Mouse (Mus musculus): ENCODE data around the gene Adap2. TPM values are rescaled to one million over a fixed set of nuclear protein-coding genes. Genes with fewer than 3 reads are reported as not detected.

Gene Adap2
- polyA plus RNA-seq (2014; fragmentation: Nextera tagmentation; extraction: Ambion mirVana) = 2.2 and 3.2 TPM in 2 replicates

DNA sequence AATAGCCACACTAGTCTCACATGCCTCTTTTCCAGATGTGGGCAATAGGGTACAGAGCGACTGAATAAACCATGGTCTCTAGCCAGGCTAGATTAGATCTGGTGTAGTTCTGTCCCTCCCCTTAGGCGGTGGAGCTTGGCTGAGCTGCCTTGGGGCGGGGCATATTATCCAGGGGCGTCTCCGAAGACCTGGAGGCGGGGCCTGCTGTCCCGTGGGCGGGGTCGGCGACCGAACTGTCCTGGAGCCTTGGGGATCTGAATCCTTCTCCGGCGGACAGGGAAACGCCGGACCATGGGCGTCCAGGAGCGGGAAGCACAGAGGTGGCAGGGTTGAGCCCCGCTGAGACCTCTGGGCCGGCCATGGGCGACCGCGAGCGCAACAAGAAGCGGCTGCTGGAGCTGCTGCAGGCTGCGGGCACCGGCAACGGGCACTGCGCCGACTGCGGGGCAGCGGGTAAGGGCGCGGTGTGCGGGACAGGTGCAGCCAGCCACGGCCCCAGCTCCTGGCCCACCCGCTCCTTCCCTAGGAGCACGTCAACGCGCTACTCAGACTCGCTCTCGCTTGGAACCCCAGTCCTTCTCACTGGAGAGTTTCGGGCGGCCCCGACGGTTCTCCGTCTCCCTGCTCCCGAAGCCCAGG, at the start of gene Adap2:
Gene Adap2, plus strand, starts transcription at position 249 of the 639 bp plus-strand sequence.
- no peak within 1 kb of the TSS for H3K27ac ChIP-seq (replicated peaks; ENCODE audit: low read depth, low read length)
- peak; percentile 68 for DNase-seq
- H3K36me3 ChIP-seq (ENCODE audit: control insufficient read depth, insufficient read depth, low read length) = no peaks in the 10 kb centered on the region
- peak within 1 kb of the TSS; percentile 67 for H3K4me2 ChIP-seq (ENCODE audit: low read length)
- ATAC-seq (ENCODE audit: low FRiP score, low TSS enrichment) = no peak
- H3K9ac ChIP-seq (replicated peaks; ENCODE audit: low read length) = peak within 1 kb of the TSS; percentile 34; the same call in 1 of the 2 replicates
- H3K27me3 ChIP-seq (ENCODE audit: control insufficient read depth, insufficient read depth, low read length) = peaks cover 31% of the 10 kb centered on the region
- WGBS = under 1% methylated on average over 45 of the region's 47 CpGs
- no peaks in the 10 kb centered on the region for H3K9me3 ChIP-seq (ENCODE audit: control insufficient read depth, low read length)
- 0 out of 2 replicates have a peak, but pooled peaks cover 4% of the 10 kb centered on the region for H3K4me1 ChIP-seq (ENCODE audit: control insufficient read depth, insufficient read depth, low read length)
- H3K4me3 ChIP-seq (replicated peaks; ENCODE audit: low read depth, low read length) = peak within 1 kb of the TSS; percentile 41

DNA sequence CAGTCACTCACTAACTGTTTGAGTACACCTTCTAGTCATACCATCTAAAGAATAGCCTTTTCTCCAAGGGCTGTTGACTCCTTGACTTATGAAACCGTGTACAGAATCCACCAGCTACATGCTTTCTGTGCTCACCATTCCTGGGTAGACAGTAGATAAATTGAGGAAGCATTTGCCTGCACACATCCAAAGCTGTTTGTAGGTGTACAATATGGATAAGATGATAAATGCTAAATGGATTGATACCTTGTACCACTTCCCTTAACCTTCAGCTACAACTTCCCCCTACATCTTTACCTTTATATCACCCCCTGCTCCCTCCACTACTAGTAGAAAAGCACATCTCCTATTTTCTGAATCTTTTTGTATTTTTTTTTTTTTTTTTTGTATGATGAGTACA, 49.5 kb upstream of the Adap2 start:
- Histone ChIP-seq H3K4me2 (ENCODE audit: low read length) (no peak overlapping the region), H3K9ac (replicated peaks; ENCODE audit: low read length) (no peak overlapping the region), H3K4me1 (ENCODE audit: control insufficient read depth, insufficient read depth, low read length) (no peaks in the 10 kb centered on the region), H3K27me3 (ENCODE audit: control insufficient read depth, insufficient read depth, low read length) (no peaks in the 10 kb centered on the region), H3K36me3 (ENCODE audit: control insufficient read depth, insufficient read depth, low read length) (peaks cover 48% of the 10 kb centered on the region), H3K27ac (replicated peaks; ENCODE audit: low read depth, low read length) (no peak overlapping the region), H3K4me3 (replicated peaks; ENCODE audit: low read depth, low read length) (no peak overlapping the region), H3K9me3 (ENCODE audit: control insufficient read depth, low read length) (no peaks in the 10 kb centered on the region)
- ATAC-seq (ENCODE audit: low FRiP score, low TSS enrichment) (no peak), DNase-seq (no peak)
- 87% methylated on average over 1 of the region's 1 CpGs for WGBS

DNA sequence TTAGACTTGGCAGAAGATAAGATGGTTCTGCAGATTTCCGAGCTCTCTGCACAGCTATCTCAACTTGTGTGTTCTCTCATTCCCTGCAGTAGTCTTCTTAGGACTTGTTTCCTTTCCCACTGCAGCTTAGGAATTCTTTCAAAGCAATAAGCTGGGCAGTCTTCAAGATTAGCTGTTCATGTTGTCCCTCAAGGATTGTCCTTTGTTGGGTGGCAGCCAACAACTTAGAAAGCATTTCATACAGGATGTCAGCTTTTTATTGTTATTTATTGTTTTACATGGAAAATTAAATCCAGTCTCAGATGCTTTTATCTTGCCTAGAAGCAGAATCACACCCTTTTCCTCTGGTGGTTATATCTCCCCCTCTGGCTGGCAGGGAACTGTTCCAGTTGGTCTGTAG, 37.5 kb upstream of the Adap2 start:
- Histone ChIP-seq H3K27me3 (ENCODE audit: control insufficient read depth, insufficient read depth, low read length) (no peaks in the 10 kb centered on the region), H3K4me1 (ENCODE audit: control insufficient read depth, insufficient read depth, low read length) (no peaks in the 10 kb centered on the region), H3K9ac (replicated peaks; ENCODE audit: low read length) (no peak overlapping the region), H3K4me2 (ENCODE audit: low read length) (no peak overlapping the region), H3K9me3 (ENCODE audit: control insufficient read depth, low read length) (no peaks in the 10 kb centered on the region), H3K27ac (replicated peaks; ENCODE audit: low read depth, low read length) (no peak overlapping the region), H3K4me3 (replicated peaks; ENCODE audit: low read depth, low read length) (no peak overlapping the region), H3K36me3 (ENCODE audit: control insufficient read depth, insufficient read depth, low read length) (peaks cover 55% of the 10 kb centered on the region)
- 82% methylated on average over 1 of the region's 1 CpGs for WGBS
- ATAC-seq (ENCODE audit: low FRiP score, low TSS enrichment) = no peak
- DNase-seq = no peak

DNA sequence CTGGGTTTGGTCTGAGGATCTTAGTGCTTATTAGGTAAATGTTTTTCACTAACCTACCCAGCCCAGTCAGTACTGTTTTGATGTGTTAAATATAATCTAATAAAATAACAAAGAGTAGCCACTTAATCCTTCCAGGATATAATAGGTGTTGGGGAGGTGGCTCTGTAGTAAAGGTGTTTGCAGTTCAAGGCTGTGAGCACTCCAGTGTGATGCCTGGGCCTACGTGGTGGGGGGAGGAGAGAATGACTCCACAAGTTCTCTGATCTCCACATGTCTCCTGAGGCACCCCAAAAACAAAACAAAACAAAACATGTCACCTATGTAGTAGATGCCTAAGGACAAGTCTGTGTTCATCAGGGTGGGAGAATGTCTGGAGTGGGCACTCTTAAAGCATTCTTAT, 21.9 kb upstream of the Adap2 start:
- no peak for ATAC-seq (ENCODE audit: low FRiP score, low TSS enrichment)
- Histone ChIP-seq H3K27me3 (ENCODE audit: control insufficient read depth, insufficient read depth, low read length) (no peaks in the 10 kb centered on the region), H3K9ac (replicated peaks; ENCODE audit: low read length) (no peak overlapping the region), H3K27ac (replicated peaks; ENCODE audit: low read depth, low read length) (no peak overlapping the region), H3K9me3 (ENCODE audit: control insufficient read depth, low read length) (no peaks in the 10 kb centered on the region), H3K4me3 (replicated peaks; ENCODE audit: low read depth, low read length) (no peak overlapping the region), H3K36me3 (ENCODE audit: control insufficient read depth, insufficient read depth, low read length) (peaks cover 40% of the 10 kb centered on the region), H3K4me1 (ENCODE audit: control insufficient read depth, insufficient read depth, low read length) (no peaks in the 10 kb centered on the region), H3K4me2 (ENCODE audit: low read length) (no peak overlapping the region)
- DNase-seq = no peak
- 74% methylated on average over 1 of the region's 1 CpGs for WGBS

DNA sequence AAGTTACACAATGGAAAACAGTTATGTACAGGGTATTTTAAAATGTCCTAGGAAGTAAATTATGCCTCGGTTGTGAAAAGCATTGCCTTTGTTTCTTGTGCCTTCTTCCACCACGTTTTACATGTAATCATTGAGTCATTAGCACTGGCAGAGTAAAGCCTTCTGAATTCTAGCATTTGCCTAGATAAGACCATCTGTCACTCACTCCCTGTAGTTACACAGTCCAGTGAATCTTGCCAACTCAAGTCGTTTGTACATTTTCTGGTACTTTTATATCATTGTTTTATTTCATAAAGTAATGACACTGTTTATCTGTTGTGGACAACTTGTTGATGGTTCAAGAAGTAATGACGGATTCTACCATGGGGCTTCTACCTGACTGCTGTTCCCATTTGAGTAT, 19.2 kb upstream of the Adap2 start:
- no peaks in the 10 kb centered on the region for H3K9me3 ChIP-seq (ENCODE audit: control insufficient read depth, low read length)
- no peak overlapping the region for H3K9ac ChIP-seq (replicated peaks; ENCODE audit: low read length)
- H3K36me3 ChIP-seq (ENCODE audit: control insufficient read depth, insufficient read depth, low read length) = peaks cover 43% of the 10 kb centered on the region
- 82% methylated on average over 4 of the region's 4 CpGs for whole genome bisulfite sequencing
- H3K4me3 ChIP-seq (replicated peaks; ENCODE audit: low read depth, low read length) = no peak overlapping the region
- no peak overlapping the region for H3K27ac ChIP-seq (replicated peaks; ENCODE audit: low read depth, low read length)
- no peak for ATAC-seq (ENCODE audit: low FRiP score, low TSS enrichment)
- no peak for DNase-seq
- H3K4me2 ChIP-seq (ENCODE audit: low read length) = no peak overlapping the region
- H3K4me1 ChIP-seq (ENCODE audit: control insufficient read depth, insufficient read depth, low read length) = no peaks in the 10 kb centered on the region
- no peaks in the 10 kb centered on the region for H3K27me3 ChIP-seq (ENCODE audit: control insufficient read depth, insufficient read depth, low read length)

DNA sequence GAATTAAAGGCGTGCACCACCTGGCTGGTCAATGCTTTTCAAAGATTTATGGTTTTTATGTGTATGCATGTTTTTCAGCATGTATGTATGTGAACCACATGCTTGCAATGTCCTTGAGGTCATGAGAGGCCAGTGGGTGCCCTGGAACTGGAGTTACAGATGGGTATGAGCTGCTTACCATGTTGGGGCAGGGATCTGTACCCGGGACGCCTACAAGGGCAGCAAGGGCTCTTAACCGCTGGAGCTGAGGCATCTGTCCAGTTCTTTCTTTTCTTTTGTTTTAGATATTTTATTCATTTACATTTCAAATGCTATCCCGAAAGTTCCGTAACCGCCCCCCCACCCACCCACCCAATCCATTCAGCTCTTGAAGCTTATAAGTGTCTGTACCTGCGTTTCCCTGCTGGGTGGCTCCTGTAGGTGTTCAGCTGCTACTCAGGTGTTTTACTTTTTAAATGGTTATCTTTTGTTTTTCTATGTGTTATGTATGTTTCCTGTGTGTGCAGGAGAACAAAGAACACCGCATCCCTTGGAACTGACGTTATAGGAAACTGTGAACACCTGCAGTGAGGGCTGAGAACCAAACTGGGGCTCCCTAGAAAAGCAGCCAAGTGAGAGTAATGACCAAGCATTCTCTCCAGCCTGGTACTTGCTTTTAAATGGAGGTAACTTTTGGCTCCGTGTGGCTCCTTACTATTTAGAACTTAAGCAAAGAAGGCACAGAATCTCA, 17.8 kb upstream of the Adap2 start:
- 91% methylated on average over 11 of the region's 11 CpGs for WGBS
- DNase-seq (no peak), ATAC-seq (ENCODE audit: low FRiP score, low TSS enrichment) (no peak)
- Histone ChIP-seq H3K4me3 (replicated peaks; ENCODE audit: low read depth, low read length) (no peak overlapping the region), H3K9me3 (ENCODE audit: control insufficient read depth, low read length) (no peaks in the 10 kb centered on the region), H3K27ac (replicated peaks; ENCODE audit: low read depth, low read length) (no peak overlapping the region), H3K4me2 (ENCODE audit: low read length) (no peak overlapping the region), H3K4me1 (ENCODE audit: control insufficient read depth, insufficient read depth, low read length) (0 out of 2 replicates have a peak, but pooled peaks cover 3% of the 10 kb centered on the region), H3K9ac (replicated peaks; ENCODE audit: low read length) (no peak overlapping the region), H3K27me3 (ENCODE audit: control insufficient read depth, insufficient read depth, low read length) (no peaks in the 10 kb centered on the region), H3K36me3 (ENCODE audit: control insufficient read depth, insufficient read depth, low read length) (peaks cover 49% of the 10 kb centered on the region)

DNA sequence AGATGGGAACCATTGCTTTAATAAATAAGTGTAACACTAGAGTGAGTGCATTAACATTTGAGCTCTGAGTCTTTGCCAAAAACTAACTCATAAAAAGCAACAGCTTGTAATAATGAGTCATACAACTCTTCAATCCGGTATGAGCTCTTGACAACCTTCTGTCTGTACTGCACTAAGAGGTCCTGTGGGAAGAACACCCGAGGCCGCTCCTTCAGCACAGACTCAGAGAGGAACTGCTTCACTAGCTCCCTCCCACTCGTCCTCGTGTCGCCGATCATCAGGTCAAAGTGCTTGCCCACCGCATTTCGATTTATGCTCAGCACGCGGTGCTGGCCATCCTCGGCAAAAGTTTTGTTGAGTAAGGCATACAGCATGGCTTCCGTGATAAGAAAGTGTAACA, 17.1 kb upstream of the Adap2 start:
- Histone ChIP-seq H3K4me1 (ENCODE audit: control insufficient read depth, insufficient read depth, low read length) (0 out of 2 replicates have a peak, but pooled peaks cover 3% of the 10 kb centered on the region), H3K4me2 (ENCODE audit: low read length) (no peak overlapping the region), H3K36me3 (ENCODE audit: control insufficient read depth, insufficient read depth, low read length) (peaks cover 49% of the 10 kb centered on the region), H3K9ac (replicated peaks; ENCODE audit: low read length) (no peak overlapping the region), H3K27ac (replicated peaks; ENCODE audit: low read depth, low read length) (no peak overlapping the region), H3K27me3 (ENCODE audit: control insufficient read depth, insufficient read depth, low read length) (no peaks in the 10 kb centered on the region), H3K9me3 (ENCODE audit: control insufficient read depth, low read length) (no peaks in the 10 kb centered on the region), H3K4me3 (replicated peaks; ENCODE audit: low read depth, low read length) (no peak overlapping the region)
- DNase-seq (no peak), ATAC-seq (ENCODE audit: low FRiP score, low TSS enrichment) (no peak)
- WGBS = 93% methylated on average over 13 of the region's 13 CpGs

DNA sequence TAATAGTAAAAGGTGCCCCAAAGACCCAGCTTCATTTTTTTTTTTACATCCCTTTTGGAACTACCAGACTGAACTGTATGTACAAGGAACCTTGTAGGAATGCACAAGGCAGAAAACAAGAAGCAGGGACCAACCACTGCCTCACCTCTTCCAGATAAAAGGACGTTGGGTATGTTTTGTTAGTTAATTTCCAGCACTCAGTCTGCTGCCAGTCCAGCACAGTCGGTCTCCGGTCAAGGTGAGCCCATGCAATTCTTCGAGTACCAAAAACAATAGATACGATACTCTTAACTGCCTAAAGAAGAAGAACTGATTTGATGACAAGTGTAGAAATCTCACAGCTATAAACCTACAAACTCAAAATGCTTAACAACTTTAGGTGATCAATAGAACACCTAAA, 16.1 kb upstream of the Adap2 start:
- no peak overlapping the region for H3K4me2 ChIP-seq (ENCODE audit: low read length)
- ATAC-seq (ENCODE audit: low FRiP score, low TSS enrichment) (no peak), DNase-seq (no peak)
- H3K27me3 ChIP-seq (ENCODE audit: control insufficient read depth, insufficient read depth, low read length) = no peaks in the 10 kb centered on the region
- 89% methylated on average over 5 of the region's 5 CpGs for WGBS
- no peaks in the 10 kb centered on the region for H3K9me3 ChIP-seq (ENCODE audit: control insufficient read depth, low read length)
- H3K4me1 ChIP-seq (ENCODE audit: control insufficient read depth, insufficient read depth, low read length) = peaks cover 6% of the 10 kb centered on the region; the same call in 1 of the 2 replicates
- no peak overlapping the region for H3K9ac ChIP-seq (replicated peaks; ENCODE audit: low read length)
- H3K36me3 ChIP-seq (ENCODE audit: control insufficient read depth, insufficient read depth, low read length) = peaks cover 40% of the 10 kb centered on the region
- no peak overlapping the region for H3K4me3 ChIP-seq (replicated peaks; ENCODE audit: low read depth, low read length)
- no peak overlapping the region for H3K27ac ChIP-seq (replicated peaks; ENCODE audit: low read depth, low read length)

Data from midbrain, embryonic 14.5 days (tissue).